Mouse (Mus musculus) C2C12 (cell line): Measurements from ENCODE around the gene Slc22a8. TPM values are rescaled to one million over a fixed set of nuclear protein-coding genes. Genes with fewer than 3 reads are reported as not detected.

ENCODE experiments used
- H3K27me3 ChIP-seq: one replicate; pipeline ENCODE4 v1.6.1; 2011; ENCODE audit not compliant: control insufficient read depth, insufficient read depth, insufficient read length
- H3K36me3 ChIP-seq: one replicate; pipeline ENCODE4 v1.6.1; 2011; ENCODE audit not compliant: control insufficient read depth, insufficient read depth
- H3K4me3 ChIP-seq: one replicate; pipeline ENCODE4 v1.5.1; 2011; ENCODE audit warnings: mild to moderate bottlenecking, control low read depth; ENCODE audit not compliant: poor library complexity, insufficient read depth, severe bottlenecking
- H3K79me2 ChIP-seq: one replicate; pipeline ENCODE4 v1.6.1; 2011; ENCODE audit not compliant: control insufficient read depth, insufficient read depth
- H3K79me3 ChIP-seq: one replicate; pipeline ENCODE4 v1.6.1; 2011; ENCODE audit warnings: low read depth, control low read depth
- H3ac ChIP-seq: one replicate; pipeline ENCODE3; 2011; ENCODE audit warnings: low read depth; ENCODE audit not compliant: control insufficient read depth, insufficient read length
- CEBPB ChIP-seq: IDR thresholded peaks from one replicate; pipeline ENCODE4 v1.6.1; 2011; ENCODE audit warnings: low read depth, mild to moderate bottlenecking, control low read depth, moderate library complexity
- CTCF ChIP-seq: IDR thresholded peaks from one replicate; pipeline ENCODE4 v1.5.1; 2011; ENCODE audit not compliant: control insufficient read depth, insufficient read depth, insufficient read length
- FOSL1 ChIP-seq: IDR thresholded peaks from one replicate; pipeline ENCODE4 v1.8.0; 2011; ENCODE audit warnings: mild to moderate bottlenecking, low read length; ENCODE audit not compliant: poor library complexity, insufficient read depth, severe bottlenecking
- MAX ChIP-seq: IDR thresholded peaks from one replicate; pipeline ENCODE4 v1.6.1; 2011; ENCODE audit warnings: mild to moderate bottlenecking, control low read depth
- MYOD1 ChIP-seq: IDR thresholded peaks from one replicate; pipeline ENCODE4 v1.6.1; 2011; ENCODE audit warnings: low read depth; ENCODE audit not compliant: control insufficient read depth, insufficient read length
- MYOG ChIP-seq: IDR thresholded peaks from one replicate; pipeline ENCODE4 v1.6.1; 2011; ENCODE audit not compliant: control insufficient read depth, insufficient read length; ENCODE audit errors: extremely low read depth
- USF1 ChIP-seq: IDR thresholded peaks from one replicate; pipeline ENCODE4 v1.6.1; 2011; ENCODE audit warnings: low read depth, mild to moderate bottlenecking, control low read depth, moderate library complexity
- polyA plus RNA-seq: library from polyadenylated mRNA; unstranded; fragments of >200 nt; fragmentation: generic; extraction: Trizol; gene quantifications from one replicate; pipeline ENCODE4 v1.2.1, GENCODE M21; 2012; ENCODE audit warnings: missing spikeins

Gene Slc22a8
- polyA plus RNA-seq, 1 experiment = not detected

DNA sequence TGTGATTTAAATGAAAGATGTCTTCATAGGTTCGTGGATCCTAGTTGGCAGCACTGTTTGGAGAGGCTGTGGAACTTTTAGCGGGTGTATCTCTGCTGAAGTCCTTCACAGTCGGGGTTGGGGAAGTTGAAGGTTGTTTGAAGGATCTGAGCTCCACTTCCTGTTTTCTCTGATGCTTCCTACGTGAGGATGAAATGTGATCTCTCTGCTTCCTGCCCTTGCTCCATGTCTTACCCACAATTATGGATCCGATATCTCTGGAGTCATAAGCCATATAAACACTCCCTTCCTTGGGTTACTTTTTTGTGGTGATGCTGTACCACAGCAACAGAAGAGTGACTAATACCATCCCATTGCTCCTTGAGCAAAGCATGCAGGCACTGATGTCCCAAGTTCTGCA, 51.0 kb downstream of the Slc22a8 start:
- H3K36me3 ChIP-seq = no peaks in the 10 kb centered on the region
- H3K79me3 ChIP-seq = no peaks in the 10 kb centered on the region
- H3K4me3 ChIP-seq = no peak overlapping the region
- no peaks in the 10 kb centered on the region for H3K27me3 ChIP-seq
- no peaks in the 10 kb centered on the region for H3K79me2 ChIP-seq
- no peak overlapping the region for H3ac ChIP-seq
- TF ChIP-seq CEBPB (no peak), MYOG (no peak), CTCF (no peak), MYOD1 (no peak), MAX (no peak), USF1 (no peak), FOSL1 (no peak)

DNA sequence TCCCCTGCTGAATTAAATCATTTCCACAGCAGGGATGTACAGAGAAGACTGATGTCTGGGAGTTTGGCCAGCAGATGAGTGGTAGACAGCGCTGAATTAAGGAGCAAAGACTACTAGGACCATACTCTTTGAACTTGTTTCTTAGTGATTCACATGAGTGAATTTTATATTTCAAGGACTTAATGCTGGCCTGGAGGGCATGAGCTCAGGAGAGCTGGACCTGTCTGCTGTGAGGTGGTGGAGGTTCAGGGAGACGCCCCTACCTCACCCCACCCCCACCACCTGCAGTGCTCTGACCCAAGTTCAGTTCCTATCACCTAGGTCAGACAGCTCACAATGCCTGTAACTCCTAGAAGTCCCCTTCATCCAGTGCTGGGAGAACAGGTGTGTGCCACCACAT, 55.3 kb downstream of the Slc22a8 start:
- Histone ChIP-seq H3K79me2 (no peaks in the 10 kb centered on the region), H3K36me3 (no peaks in the 10 kb centered on the region)

DNA sequence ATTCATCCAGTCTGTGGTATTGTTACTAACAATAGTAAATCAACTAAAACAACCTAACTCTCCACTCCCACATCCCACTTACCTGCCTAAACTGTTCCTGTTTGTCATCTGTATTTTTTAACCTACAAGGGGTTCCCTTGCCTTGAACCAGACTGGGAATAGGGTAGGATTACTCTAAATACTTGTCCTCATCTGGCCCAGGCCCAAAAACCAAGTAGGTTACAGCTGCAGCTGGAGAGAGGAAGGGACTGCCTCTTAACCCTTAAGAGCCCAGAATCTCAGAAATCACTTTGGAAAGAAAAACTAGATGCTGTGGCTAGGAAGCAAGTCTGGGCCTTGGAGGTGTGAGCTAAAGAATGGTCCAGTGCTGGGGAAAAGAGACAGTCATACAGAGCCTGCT, 64.8 kb downstream of the Slc22a8 start:
- H3K79me3 ChIP-seq = no peaks in the 10 kb centered on the region
- H3K27me3 ChIP-seq = peaks cover 18% of the 10 kb centered on the region
- no peaks in the 10 kb centered on the region for H3K79me2 ChIP-seq
- H3ac ChIP-seq = no peak overlapping the region
- no peak for TF ChIP-seq FOSL1
- no peak for TF ChIP-seq USF1
- no peak for TF ChIP-seq MAX
- no peak for TF ChIP-seq CEBPB
- no peak for TF ChIP-seq CTCF
- TF ChIP-seq MYOG = no peak
- TF ChIP-seq MYOD1 = no peak
- no peaks in the 10 kb centered on the region for H3K36me3 ChIP-seq
- no peak overlapping the region for H3K4me3 ChIP-seq

More for the DNA sequence above, 55.3 kb downstream of the Slc22a8 start:
- H3K79me3 ChIP-seq = no peaks in the 10 kb centered on the region
- no peak overlapping the region for H3ac ChIP-seq
- TF ChIP-seq MYOG = no peak
- no peak for TF ChIP-seq FOSL1
- no peak for TF ChIP-seq CTCF
- TF ChIP-seq MAX = no peak
- TF ChIP-seq CEBPB = no peak
- no peak for TF ChIP-seq MYOD1
- TF ChIP-seq USF1 = no peak
- no peak overlapping the region for H3K4me3 ChIP-seq
- H3K27me3 ChIP-seq = no peaks in the 10 kb centered on the region

DNA sequence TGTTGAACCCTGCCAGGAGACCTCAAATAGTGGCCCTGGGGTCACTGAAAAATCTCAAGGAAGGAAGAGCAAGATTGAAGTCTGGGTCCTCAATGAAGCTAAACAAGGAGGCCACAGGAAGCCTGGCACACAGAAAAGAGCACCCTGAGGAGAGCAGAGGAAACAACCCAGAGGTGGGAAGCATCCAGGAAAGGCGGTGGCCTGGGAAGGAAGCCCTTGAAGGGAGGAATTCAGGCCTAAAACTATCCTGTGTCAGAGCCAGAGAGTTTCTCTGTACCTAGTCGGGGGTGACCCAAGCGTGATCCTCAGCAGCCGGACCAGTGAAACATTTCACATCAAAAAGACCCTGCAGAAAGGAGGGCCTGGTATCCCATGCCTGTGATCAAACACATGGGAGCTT, 65.3 kb downstream of the Slc22a8 start:
- Histone ChIP-seq H3K36me3 (no peaks in the 10 kb centered on the region), H3K4me3 (no peak overlapping the region), H3K27me3 (peaks cover 21% of the 10 kb centered on the region), H3K79me3 (no peaks in the 10 kb centered on the region), H3K79me2 (no peaks in the 10 kb centered on the region), H3ac (no peak overlapping the region)
- TF ChIP-seq MYOG (no peak), USF1 (no peak), MYOD1 (no peak), CTCF (no peak), FOSL1 (no peak), CEBPB (no peak), MAX (no peak)

Other genes with a start within 250 kb of the Slc22a8 start
- gene Slc22a30, start 186.1 kb upstream of the Slc22a8 start, polyA plus RNA-seq = not detected
- gene Slc22a6, start 26.8 kb downstream of the Slc22a8 start, polyA plus RNA-seq = not detected
- not detected for gene Chrm1, start 72.5 kb downstream of the Slc22a8 start, polyA plus RNA-seq
- gene Slc3a2, start 132.1 kb downstream of the Slc22a8 start, polyA plus RNA-seq = 207 TPM
- 116 TPM for gene Wdr74, start 144.6 kb downstream of the Slc22a8 start, polyA plus RNA-seq
- 1.7 TPM for gene 1700092M07Rik, start 149.5 kb downstream of the Slc22a8 start, polyA plus RNA-seq
- 32.9 TPM for gene Stx5a, start 150.2 kb downstream of the Slc22a8 start, polyA plus RNA-seq
- gene Nxf1, start 165.8 kb downstream of the Slc22a8 start, polyA plus RNA-seq = 78.5 TPM
- 58.2 TPM for gene Tmem223, start 179.7 kb downstream of the Slc22a8 start, polyA plus RNA-seq
- 28.7 TPM for gene Tmem179b, start 183.2 kb downstream of the Slc22a8 start, polyA plus RNA-seq
- gene Taf6l, start 195.2 kb downstream of the Slc22a8 start, polyA plus RNA-seq = 28.5 TPM
- gene Polr2g, start 207.3 kb downstream of the Slc22a8 start, polyA plus RNA-seq = 178 TPM
- 3.6 TPM for gene Zbtb3, start 211.3 kb downstream of the Slc22a8 start, polyA plus RNA-seq
- 17.7 TPM for gene Ttc9c, start 228.1 kb downstream of the Slc22a8 start, polyA plus RNA-seq
- 45.5 TPM for gene Hnrnpul2, start 228.8 kb downstream of the Slc22a8 start, polyA plus RNA-seq
- gene AC129217.1, start 238.5 kb downstream of the Slc22a8 start, polyA plus RNA-seq = 0.54 TPM
- 5.4 TPM for gene Bscl2, start 246.2 kb downstream of the Slc22a8 start, polyA plus RNA-seq
- gene Gng3, start 247.9 kb downstream of the Slc22a8 start, polyA plus RNA-seq = 0.20 TPM